Mouse (Mus musculus): ENCODE measurements around the gene Stk11.
A peak's percentile ranks its signal among the peaks of the same experiment; 100 is the strongest.

DNA sequence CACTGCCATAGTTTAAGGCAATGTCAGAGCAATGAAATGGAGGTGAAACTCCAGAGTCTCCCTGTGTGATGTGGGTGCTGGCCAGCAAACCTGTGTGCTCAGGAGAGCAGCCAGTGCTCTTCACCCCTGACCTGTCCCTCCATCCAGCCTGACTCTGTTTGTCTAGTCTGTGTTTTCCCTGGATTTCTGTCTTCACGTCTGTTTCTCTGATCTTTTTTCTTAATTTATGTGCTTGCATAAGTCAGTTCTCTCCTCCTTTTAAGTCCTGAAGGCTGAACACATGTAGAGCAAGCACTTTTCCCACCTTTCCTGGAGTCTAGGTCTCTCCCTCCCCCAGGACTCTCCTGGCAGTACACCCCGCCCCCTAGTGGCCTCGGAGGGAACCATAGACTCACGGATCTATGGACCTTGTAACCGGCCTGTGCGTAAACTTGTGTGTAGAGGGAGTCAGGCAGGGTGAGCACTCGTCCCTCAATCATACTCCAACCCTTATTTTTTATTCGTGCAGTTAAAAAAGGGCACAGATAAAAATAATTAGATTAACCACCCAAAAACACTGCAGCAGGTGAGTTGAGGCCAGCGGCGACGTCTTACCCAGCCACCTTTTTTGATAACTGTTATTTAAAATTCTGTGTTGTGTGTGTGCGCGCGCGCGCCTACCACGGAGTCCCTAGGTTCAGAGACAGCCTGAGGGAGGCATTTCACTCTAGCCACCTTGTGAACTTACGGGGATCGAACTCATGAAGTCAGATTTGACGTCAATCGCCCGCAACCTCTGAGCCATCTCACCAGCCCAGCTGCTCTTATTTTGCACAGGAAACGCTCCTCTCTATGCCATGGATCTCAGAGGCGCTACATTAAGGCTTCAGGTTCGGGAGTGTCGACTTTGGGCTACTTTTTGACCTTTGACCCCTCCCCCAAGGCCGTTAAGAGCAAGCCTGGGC lies 990 bp upstream of the Stk11 start:
- TF ChIP-seq CTCF (IDR thresholded peaks at IDR 0.05; ENCODE audit: borderline replicate concordance, insufficient read depth, low read length) (peak; percentile 76), POLR2A (IDR thresholded peaks at IDR 0.05; ENCODE audit: low read depth, low read length) (0 out of 2 replicates have a peak, but pooled peaks have one; percentile 43)
